Mouse (Mus musculus): Measurements from ENCODE around the gene N4bp2l2.

DNA sequence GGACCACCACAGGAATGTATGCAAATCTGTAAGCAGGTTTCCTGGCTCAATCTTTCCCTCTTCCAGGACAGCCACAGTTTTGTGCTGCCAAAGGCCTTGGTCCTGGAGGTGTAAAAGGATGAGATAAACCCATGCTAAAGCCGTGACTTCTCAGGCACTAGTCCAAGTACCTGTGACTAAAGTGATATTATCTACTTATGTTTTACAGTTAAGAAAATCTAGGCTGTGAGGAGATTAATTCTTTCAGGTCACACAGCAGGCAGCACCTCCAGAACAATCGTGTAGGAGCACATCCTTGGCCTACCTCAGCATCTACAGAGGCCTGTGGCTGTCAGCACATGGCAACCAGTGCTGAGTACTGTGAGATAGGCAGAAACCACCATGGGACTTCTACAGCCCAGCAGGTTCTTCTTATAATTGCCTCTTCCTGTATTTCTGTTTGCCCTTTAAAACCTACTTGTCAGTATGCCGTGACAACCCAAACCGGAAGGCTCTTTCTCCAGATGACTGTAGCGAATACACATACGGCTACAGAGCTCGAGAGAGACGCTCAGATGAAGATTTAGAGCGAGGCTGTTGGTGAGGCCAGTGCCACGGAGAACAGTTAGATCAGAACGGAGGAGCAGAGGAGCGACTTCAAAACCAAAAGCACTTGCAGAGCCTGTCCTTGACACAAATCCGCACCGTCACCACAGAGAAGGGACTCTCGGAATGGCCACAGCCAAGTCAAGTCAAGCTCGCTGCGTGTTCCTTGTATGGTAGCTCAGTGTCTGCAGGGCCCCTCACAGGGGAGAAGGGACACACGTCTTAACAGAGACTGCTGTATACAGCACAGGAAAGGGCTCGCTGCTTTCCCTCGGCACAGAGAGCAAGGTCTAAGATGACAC lies 65.2 kb downstream of the N4bp2l2 start:
- TF ChIP-seq CTCF (IDR thresholded peaks at IDR 0.05; ENCODE audit: extremely low read depth, insufficient read depth, low read length) (no peak), POLR2A (IDR thresholded peaks at IDR 0.05; ENCODE audit: extremely low read depth, insufficient read depth, low read length) (no peak)
